Mouse (Mus musculus): ENCODE measurements around the gene Plcxd2. TPM values are rescaled to one million over a fixed set of nuclear protein-coding genes. Genes with fewer than 3 reads are reported as not detected.

Gene Plcxd2
- polyA plus RNA-seq, 1 experiment from 2014 or later: 16.2 TPM

DNA sequence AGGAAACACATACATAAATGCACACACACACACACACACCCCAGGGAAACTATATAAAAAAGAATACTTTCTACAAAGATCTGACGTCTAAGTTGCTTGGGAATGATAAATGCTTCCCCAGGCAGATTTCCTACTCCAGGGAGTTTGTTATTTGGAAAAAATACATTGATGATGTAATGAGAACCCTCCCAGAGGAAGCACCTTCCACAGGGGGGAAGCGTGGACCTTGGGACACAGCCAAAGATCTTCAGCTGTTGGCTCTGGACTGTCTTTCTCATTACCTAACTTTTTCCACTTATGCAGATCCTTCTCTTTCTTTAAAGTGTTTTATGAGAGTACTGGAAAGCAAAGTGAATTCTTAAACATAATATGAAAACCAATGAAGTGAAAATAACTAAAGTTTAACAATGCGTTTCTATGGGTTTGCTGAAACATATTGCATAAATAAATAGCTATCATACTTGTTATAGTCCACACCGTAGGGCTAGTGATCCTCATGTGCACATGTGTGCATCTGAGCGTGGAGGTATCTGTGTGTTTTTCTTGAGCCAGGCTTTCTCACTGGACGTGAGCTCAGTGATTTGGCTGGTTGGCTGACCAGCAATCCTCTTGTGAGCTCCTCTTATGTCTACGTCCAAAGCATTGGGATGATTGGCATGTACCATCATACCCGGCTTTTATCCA, 87.3 kb downstream of the Plcxd2 start:
- Histone ChIP-seq H3K27me3 (ENCODE audit: control insufficient read depth, insufficient read depth, low read depth, low read length) (no peaks in the 10 kb centered on the region), H3K4me2 (ENCODE audit: low read length) (no peak overlapping the region), H3K4me3 (ENCODE audit: low read depth, low read length) (no peak overlapping the region), H3K36me3 (ENCODE audit: control insufficient read depth, insufficient read depth, low read length) (no peaks in the 10 kb centered on the region), H3K9me3 (replicated peaks; ENCODE audit: control insufficient read depth, low read length, poor library complexity, severe bottlenecking) (no peaks in the 10 kb centered on the region), H3K27ac (ENCODE audit: low read length) (no peak overlapping the region), H3K9ac (ENCODE audit: low read depth, low read length) (no peak overlapping the region), H3K4me1 (ENCODE audit: control insufficient read depth, insufficient read depth, low read length) (no peaks in the 10 kb centered on the region)
- no peak for ATAC-seq
- WGBS: 84% methylated on average over 8 of the region's 8 CpGs

DNA sequence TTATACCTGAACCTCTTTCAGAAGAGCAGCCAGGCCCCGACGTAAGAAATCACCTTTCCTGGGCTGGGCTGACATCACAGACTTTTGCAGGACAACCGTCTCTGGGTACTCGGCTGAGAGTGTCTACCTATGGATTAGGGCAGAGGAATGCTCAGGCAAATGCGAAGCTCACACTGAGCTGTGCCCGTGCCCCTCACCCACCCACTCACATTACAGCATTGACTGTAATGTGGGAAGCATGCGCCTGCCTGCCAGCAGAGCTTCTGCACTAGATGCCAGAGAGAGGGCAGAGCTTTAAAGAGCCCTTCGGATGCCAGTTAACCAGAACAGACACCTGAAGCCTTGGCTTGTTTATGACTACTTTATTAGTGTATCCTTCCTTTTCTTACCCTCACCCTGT, 90.4 kb downstream of the Plcxd2 start:
- Histone ChIP-seq H3K9me3 (replicated peaks; ENCODE audit: control insufficient read depth, low read length, poor library complexity, severe bottlenecking) (no peaks in the 10 kb centered on the region), H3K4me3 (ENCODE audit: low read depth, low read length) (no peak overlapping the region), H3K27me3 (ENCODE audit: control insufficient read depth, insufficient read depth, low read depth, low read length) (no peaks in the 10 kb centered on the region), H3K27ac (ENCODE audit: low read length) (no peak overlapping the region), H3K36me3 (ENCODE audit: control insufficient read depth, insufficient read depth, low read length) (no peaks in the 10 kb centered on the region), H3K4me2 (ENCODE audit: low read length) (no peak overlapping the region), H3K9ac (ENCODE audit: low read depth, low read length) (no peak overlapping the region), H3K4me1 (ENCODE audit: control insufficient read depth, insufficient read depth, low read length) (no peaks in the 10 kb centered on the region)
- ATAC-seq: no peak
- WGBS: 73% methylated on average over 8 of the region's 8 CpGs

Other genes with a start within 250 kb of the Plcxd2 start
- gene Phldb2, start 56.6 kb downstream of the Plcxd2 start, polyA plus RNA-seq (2015; fragmentation: Nextera tagmentation; extraction: Ambion mirVana): 6.6 and 6.9 TPM in 2 replicates
- 0.10 and 0.15 TPM in 2 replicates for gene Cd96, start 110.0 kb upstream of the Plcxd2 start, polyA plus RNA-seq (2015; fragmentation: Nextera tagmentation; extraction: Ambion mirVana)
- 1.1 and 1.8 TPM in 2 replicates for gene Gm4737, start 144.9 kb upstream of the Plcxd2 start, polyA plus RNA-seq (2015; fragmentation: Nextera tagmentation; extraction: Ambion mirVana)